Mouse (Mus musculus) megakaryocyte-erythroid progenitor cell, adult 5-6 weeks (primary cell): Measurements from ENCODE around the gene Snx3. TPM values are rescaled to one million over a fixed set of nuclear protein-coding genes. Genes with fewer than 3 reads are reported as not detected.

ENCODE experiments used
- ATAC-seq: replicated peaks from 2 replicates; pipeline ENCODE4 v1.8.0; 2016; ENCODE audit warnings: mild to moderate bottlenecking, inconsistent platforms; ENCODE audit not compliant: severe bottlenecking, poor library complexity, low FRiP score, low TSS enrichment
- total RNA-seq, 2 experiments: library from RNA; stranded (forward) in 1 of 2; stranded (reverse) in 1 of 2; fragments of 200-1000, 215-1000 nt in 1 of 2; fragments of >200 nt in 1 of 2; fragmentation: Nextera tagmentation in 1 of 2; gene quantifications; 2 replicates each; pipeline ENCODE4 v1.2.3; 2014 to 2017

The Snx3 gene
- total RNA-seq, 2 experiments from 2014 or later = 144 to 281 TPM

GRCm38 (mm10) chr10:42572971-42573370 lies 71.1 kb downstream of the Snx3 start:
- no peak for ATAC-seq

- ATAC-seq = peak; percentile 67
Observed at GRCm38 (mm10) chr10:42574639-42575038, 72.8 kb downstream of the Snx3 start.

GRCm38 (mm10) chr10:42577525-42578280 lies 75.9 kb downstream of the Snx3 start:
- no peak for ATAC-seq

- ATAC-seq = no peak
Observed at GRCm38 (mm10) chr10:42578281-42578675, 76.4 kb downstream of the Snx3 start.

- no peak for ATAC-seq
Observed at GRCm38 (mm10) chr10:42578698-42579474, 77.1 kb downstream of the Snx3 start.

- ATAC-seq = 0 out of 2 replicates have a peak, but pooled peaks have one; percentile 33
Observed at GRCm38 (mm10) chr10:42579475-42580130, 77.8 kb downstream of the Snx3 start.

- ATAC-seq = no peak
Observed at GRCm38 (mm10) chr10:42580131-42580950, 78.5 kb downstream of the Snx3 start.

GRCm38 (mm10) chr10:42580951-42581277 lies 79.1 kb downstream of the Snx3 start:
- no peak for ATAC-seq

GRCm38 (mm10) chr10:42581694-42582565 lies 80.1 kb downstream of the Snx3 start:
- ATAC-seq = no peak

- no peak for ATAC-seq
Observed at GRCm38 (mm10) chr10:42582566-42583110, 80.8 kb downstream of the Snx3 start.

- no peak for ATAC-seq
Observed at GRCm38 (mm10) chr10:42583157-42583872, 81.5 kb downstream of the Snx3 start, which contains the start of the genes Nr2e1 and Ostm1. TSS of gene Nr2e1 (minus strand) at chr10:42583632. TSS of gene Ostm1 (plus strand) at chr10:42583822.

GRCm38 (mm10) chr10:42583902-42584435 lies 82.1 kb downstream of the Snx3 start:
- no peak for ATAC-seq

- ATAC-seq = no peak
Observed at GRCm38 (mm10) chr10:42584436-42584983, 82.7 kb downstream of the Snx3 start.
